Mouse (Mus musculus): Measurements from ENCODE around the gene Coro7.

DNA sequence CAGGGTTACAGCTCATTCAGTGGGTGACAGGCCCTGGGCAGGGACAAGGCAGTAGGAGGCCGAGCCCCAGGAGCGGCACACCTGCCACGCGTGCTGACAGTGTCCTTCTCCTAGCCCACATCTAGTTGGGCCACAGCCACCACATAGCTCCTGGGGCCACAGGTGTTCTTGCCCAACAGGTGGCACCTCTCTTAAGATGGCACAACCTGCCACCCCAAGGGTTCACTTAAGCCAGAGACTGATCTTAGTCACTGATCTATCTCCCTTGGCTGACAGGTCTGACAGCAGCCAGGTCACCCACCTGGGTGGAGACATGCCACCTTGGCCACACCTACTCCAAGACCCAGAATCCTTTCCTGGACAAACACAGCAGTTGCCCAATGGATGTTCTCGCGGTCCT is 36.6 kb downstream of the Coro7 start:
- TF ChIP-seq POLR2A (IDR thresholded peaks at IDR 0.05; ENCODE audit: control insufficient read depth, low read depth, low read length) = no peak
- TF ChIP-seq CTCF (IDR thresholded peaks at IDR 0.05; ENCODE audit: control insufficient read depth, insufficient read depth, insufficient replicate concordance, low read depth, low read length) = no peak
